Mouse (Mus musculus) hindbrain, postnatal 0 days (tissue): ENCODE results near the gene Slc22a13. TPM values are rescaled to one million over a fixed set of nuclear protein-coding genes. Genes with fewer than 3 reads are reported as not detected.

ENCODE experiments used
- ATAC-seq: fragments of 200-750 bp; cut with Nextera tagmentation; 2 replicates; pipeline ENCODE4 v1.8.0; 2017; ENCODE audit warnings: mild to moderate bottlenecking, moderate TSS enrichment, moderate library complexity
- DNase-seq: peaks from one replicate; pipeline ENCODE4 v3.0.0-alpha.2; 2015; ENCODE audit warnings: low spot score
- H3K27ac ChIP-seq: fragments of 300-500 bp; sonication (generic); 2 replicates; pipeline ENCODE4 v1.5.1; 2014; ENCODE audit warnings: mild to moderate bottlenecking
- H3K27me3 ChIP-seq: fragments of 300-500 bp; sonication (generic); 2 replicates; pipeline ENCODE4 v1.6.1; 2014; ENCODE audit warnings: low read length, mixed read lengths; ENCODE audit not compliant: insufficient read depth
- H3K36me3 ChIP-seq: fragments of 300-500 bp; sonication (generic); 2 replicates; pipeline ENCODE4 v1.6.1; 2014; ENCODE audit warnings: low read length, mixed read lengths; ENCODE audit not compliant: insufficient read depth
- H3K4me1 ChIP-seq: fragments of 300-500 bp; sonication (generic); 2 replicates; pipeline ENCODE4 v1.6.1; 2014; ENCODE audit warnings: antibody characterized with exemption, low read length, mixed read lengths; ENCODE audit not compliant: insufficient read depth
- H3K4me2 ChIP-seq: fragments of 300-500 bp; sonication (generic); 2 replicates; pipeline ENCODE4 v1.6.1; 2014; ENCODE audit warnings: low read depth, mild to moderate bottlenecking, low read length, moderate library complexity, mixed read lengths
- H3K4me3 ChIP-seq: fragments of 300-500 bp; sonication (generic); 2 replicates; pipeline ENCODE4 v1.5.1; 2014; ENCODE audit warnings: low read length
- H3K9ac ChIP-seq: fragments of 300-500 bp; sonication (generic); replicated peaks from 2 replicates; pipeline ENCODE4 v1.6.1; 2014; ENCODE audit warnings: mild to moderate bottlenecking, low read length, moderate library complexity, mixed read lengths
- H3K9me3 ChIP-seq: fragments of 300-500 bp; sonication (generic); 2 replicates; pipeline ENCODE4 v1.6.1; 2016; ENCODE audit warnings: low read length, mixed read lengths
- CTCF ChIP-seq: IDR thresholded peaks from 2 replicates; pipeline ENCODE4 v1.5.1; 2016; ENCODE audit warnings: antibody characterized with exemption, control low read depth, low read depth
- WGBS: fragments of 180-500 bp; shearing (Covaris S2); extraction: QIAGEN DNeasy Blood & Tissue Kit; methylation state at CpG from one replicate; pipeline ENCODE4 v1.1.7; 2014; 5-methylcytosine and 5-hydroxymethylcytosine counted together
- polyA plus RNA-seq: library from polyadenylated mRNA; unstranded; fragments of >200 nt; fragmentation: Nextera tagmentation; extraction: Ambion mirVana; gene quantifications from 2 replicates; pipeline ENCODE4 v1.2.1, GENCODE M21; 2015
- total RNA-seq: library from RNA; depleted of rRNA; stranded (reverse); fragments of >200 nt; gene quantifications from 2 replicates; pipeline ENCODE4 v1.2.3, GENCODE M21; 2014; rRNA removed

The Slc22a13 gene
- total and polyA plus RNA-seq, 2 experiments from 2014 or later = not detected

GRCm38 (mm10) chr9:119143372-119143771 is 65.5 kb downstream of the Slc22a13 start:
- Histone ChIP-seq H3K9ac (no peak overlapping the region), H3K4me3 (no peak overlapping the region), H3K36me3 (no peaks in the 10 kb centered on the region), H3K4me2 (no peak overlapping the region), H3K4me1 (no peaks in the 10 kb centered on the region), H3K9me3 (no peaks in the 10 kb centered on the region), H3K27me3 (no peaks in the 10 kb centered on the region), H3K27ac (no peak overlapping the region)
- DNase-seq (no peak), ATAC-seq (no peak)
- no peak for TF ChIP-seq CTCF
- 77% methylated on average over 9 of the region's 9 CpGs for WGBS

Other genes starting within 250 kb of the Slc22a13 start
- gene Vill, start 156.3 kb downstream of the Slc22a13 start, total RNA-seq = 4.5 and 5.9 TPM in 2 replicates
- gene Vill, start 156.3 kb downstream of the Slc22a13 start, polyA plus RNA-seq = 3.3 TPM in 2 replicates
- 15.1 and 17.0 TPM in 2 replicates for gene Plcd1, start 115.6 kb downstream of the Slc22a13 start, total RNA-seq
- gene Plcd1, start 115.6 kb downstream of the Slc22a13 start, polyA plus RNA-seq = 14.2 and 18.1 TPM in 2 replicates
- 0.93 and 1.1 TPM in 2 replicates for gene Dlec1, start 106.6 kb downstream of the Slc22a13 start, total RNA-seq
- 0.95 and 1.4 TPM in 2 replicates for gene Dlec1, start 106.6 kb downstream of the Slc22a13 start, polyA plus RNA-seq
- gene Acaa1b, start 52.0 kb downstream of the Slc22a13 start, total RNA-seq = 3.8 and 4.0 TPM in 2 replicates
- gene Acaa1b, start 52.0 kb downstream of the Slc22a13 start, polyA plus RNA-seq = 3.9 and 4.0 TPM in 2 replicates
- gene Gm47289, start 49.9 kb downstream of the Slc22a13 start, total RNA-seq = not detected in 2 replicates
- not detected in 2 replicates for gene Gm47289, start 49.9 kb downstream of the Slc22a13 start, polyA plus RNA-seq
- gene Oxsr1, start 113.3 kb upstream of the Slc22a13 start, total RNA-seq = 39.6 and 41.0 TPM in 2 replicates
- 9.6 and 10.9 TPM in 2 replicates for gene Oxsr1, start 113.3 kb upstream of the Slc22a13 start, polyA plus RNA-seq
- gene Acaa1a, start 130.6 kb upstream of the Slc22a13 start, total RNA-seq = 158 and 180 TPM in 2 replicates
- 91.1 and 91.5 TPM in 2 replicates for gene Acaa1a, start 130.6 kb upstream of the Slc22a13 start, polyA plus RNA-seq
- 3.8 and 3.9 TPM in 2 replicates for gene Myd88, start 132.3 kb upstream of the Slc22a13 start, total RNA-seq
- 5.2 and 6.1 TPM in 2 replicates for gene Myd88, start 132.3 kb upstream of the Slc22a13 start, polyA plus RNA-seq
- 2.8 and 4.5 TPM in 2 replicates for gene Xylb, start 148.3 kb upstream of the Slc22a13 start, total RNA-seq
- 3.2 and 3.3 TPM in 2 replicates for gene Xylb, start 148.3 kb upstream of the Slc22a13 start, polyA plus RNA-seq
- not detected in 2 replicates for gene Slc22a14, start 156.5 kb upstream of the Slc22a13 start, total RNA-seq
- gene Slc22a14, start 156.5 kb upstream of the Slc22a13 start, polyA plus RNA-seq = 0.14 TPM in 1 of 2 replicates, not detected in the other
- gene Acvr2b, start 193.0 kb upstream of the Slc22a13 start, total RNA-seq = 24.3 and 38.0 TPM in 2 replicates
- 21.8 and 28.2 TPM in 2 replicates for gene Acvr2b, start 193.0 kb upstream of the Slc22a13 start, polyA plus RNA-seq
- 16.6 and 19.4 TPM in 2 replicates for gene Exog, start 235.8 kb upstream of the Slc22a13 start, total RNA-seq
- gene Exog, start 235.8 kb upstream of the Slc22a13 start, polyA plus RNA-seq = 30.1 and 30.6 TPM in 2 replicates